Mouse (Mus musculus) cerebellum, adult 11 months (tissue): ENCODE data around the gene Agbl1.

Experiments used
- DNase-seq: peaks from one replicate; pipeline ENCODE4 v3.0.0; 2022

Agbl1 gene

DNA sequence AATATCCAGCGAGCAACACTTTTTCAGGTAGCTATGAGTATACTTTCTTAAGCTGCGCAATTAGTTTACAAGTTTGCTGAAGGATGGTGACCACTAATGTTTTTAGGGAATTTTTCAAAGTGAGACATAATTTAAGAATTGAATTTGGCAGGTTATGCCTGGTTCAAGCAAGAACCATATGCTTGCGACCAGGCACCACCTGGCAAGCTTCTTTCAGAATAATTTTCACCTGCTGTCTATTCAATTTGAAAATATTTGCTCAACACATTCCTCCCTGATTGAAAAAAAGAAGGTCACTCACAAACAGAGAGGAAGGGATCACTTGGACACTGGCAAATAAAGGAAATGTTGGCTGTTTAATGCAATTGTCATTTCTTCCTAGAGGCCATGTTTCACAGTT, 779.9 kb downstream of the Agbl1 start:
- DNase-seq = peak; percentile 1

GRCm38 (mm10) chr7:77029019-77029418, 799.3 kb downstream of the Agbl1 start:
- no peak for DNase-seq

DNA sequence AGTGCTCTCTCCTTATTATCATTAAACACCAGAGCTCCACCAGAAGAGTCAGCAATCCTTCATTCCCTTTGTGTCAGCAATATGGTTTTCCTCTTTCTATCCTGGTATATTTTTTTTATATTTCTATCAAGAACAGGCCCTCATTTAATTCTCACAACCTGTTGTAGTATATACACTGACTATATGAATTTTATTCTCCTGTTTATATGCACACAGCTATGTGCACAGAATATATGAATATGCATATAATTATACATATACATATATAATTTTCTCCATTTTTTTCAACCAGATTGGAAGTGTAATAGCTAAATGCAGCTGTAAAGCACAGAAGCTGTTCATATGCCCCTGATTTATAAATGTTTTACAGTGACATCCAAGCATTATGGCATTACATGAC, 846.3 kb downstream of the Agbl1 start:
- no peak for DNase-seq

GRCm38 (mm10) chr7:77087266-77087665, 857.6 kb downstream of the Agbl1 start:
- no peak for DNase-seq

- no peak for DNase-seq
These were observed 865.5 kb downstream of the Agbl1 start for GRCm38 (mm10) chr7:77095153-77095552.

DNA sequence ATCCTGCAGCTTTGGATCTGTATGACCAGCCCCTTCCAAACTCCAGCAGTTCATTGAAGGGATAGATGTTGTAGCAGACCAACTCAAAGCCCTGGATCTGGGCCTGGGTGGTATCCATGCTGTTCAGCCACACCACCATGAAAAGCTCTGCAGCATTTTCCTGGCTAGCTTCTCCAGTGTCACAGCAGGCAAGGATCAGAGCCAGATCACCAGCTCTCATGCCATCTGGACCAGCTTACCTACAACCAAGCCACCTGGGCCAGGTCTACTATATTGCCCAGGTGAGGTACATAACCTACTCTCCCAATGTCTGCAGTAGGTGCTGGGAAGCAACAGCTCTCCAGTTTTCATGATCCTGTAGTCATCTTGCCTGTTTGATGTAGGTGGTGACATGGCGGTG, 884.3 kb downstream of the Agbl1 start:
- no peak for DNase-seq

DNA sequence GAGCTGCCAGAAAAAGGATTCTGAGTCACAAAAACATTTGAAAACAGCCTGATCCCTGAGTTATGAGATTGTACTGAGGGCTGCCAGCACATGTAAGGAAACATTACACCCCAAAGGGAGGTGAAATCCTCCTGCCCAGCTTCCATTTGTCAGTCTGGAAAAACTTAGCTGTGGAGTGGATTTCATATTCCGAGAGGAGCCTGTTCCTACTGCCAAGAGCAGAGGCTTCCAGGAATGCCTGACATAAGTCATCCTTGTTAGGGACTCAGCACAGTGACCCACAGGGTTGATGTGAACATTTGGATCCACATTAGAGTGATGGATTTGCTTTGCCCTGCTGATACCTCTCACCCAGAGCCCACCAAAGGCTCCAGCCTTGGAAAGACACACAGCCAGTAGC, 899.4 kb downstream of the Agbl1 start:
- DNase-seq = no peak

- no peak for DNase-seq
These were observed 902.3 kb downstream of the Agbl1 start for GRCm38 (mm10) chr7:77131950-77132349.

DNA sequence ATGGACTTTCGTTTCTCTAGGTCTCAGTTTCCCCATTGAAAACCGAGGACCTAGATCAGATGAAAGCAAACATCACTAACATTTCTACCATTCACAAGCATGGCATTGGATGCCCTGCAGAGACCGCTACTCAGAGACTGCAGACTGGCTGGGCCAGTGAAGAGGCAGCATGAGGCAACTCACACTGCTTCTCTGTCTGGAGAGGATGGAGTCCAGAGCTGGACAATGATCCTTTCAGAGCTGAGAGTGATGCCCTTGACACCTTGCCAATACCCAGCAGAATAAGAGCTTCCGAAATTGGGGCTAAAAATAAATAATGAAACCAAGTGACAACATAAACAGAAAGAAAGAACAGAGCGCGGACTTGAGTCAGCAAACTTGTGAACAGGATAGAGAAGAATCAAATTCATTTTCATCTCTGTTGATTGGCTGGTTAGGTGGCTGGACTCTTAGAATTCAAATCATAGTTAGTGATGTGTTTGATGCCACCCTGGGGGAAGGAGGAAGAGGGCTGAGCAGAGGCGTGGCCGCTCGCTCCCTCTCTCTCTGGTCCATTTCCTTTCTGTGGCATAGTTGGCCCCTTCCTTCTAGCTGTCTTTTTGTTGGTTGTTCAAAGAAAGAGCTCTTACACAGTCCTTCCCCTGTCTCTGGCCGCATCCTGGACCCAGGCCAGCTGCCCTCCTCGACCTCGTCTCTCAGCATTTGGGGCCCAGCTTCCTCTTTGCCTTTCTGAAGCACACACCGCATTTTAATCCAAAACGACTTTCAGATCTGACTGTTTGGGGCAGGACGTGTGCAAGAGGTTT, 903.1 kb downstream of the Agbl1 start:
- peak; percentile 12 for DNase-seq

DNA sequence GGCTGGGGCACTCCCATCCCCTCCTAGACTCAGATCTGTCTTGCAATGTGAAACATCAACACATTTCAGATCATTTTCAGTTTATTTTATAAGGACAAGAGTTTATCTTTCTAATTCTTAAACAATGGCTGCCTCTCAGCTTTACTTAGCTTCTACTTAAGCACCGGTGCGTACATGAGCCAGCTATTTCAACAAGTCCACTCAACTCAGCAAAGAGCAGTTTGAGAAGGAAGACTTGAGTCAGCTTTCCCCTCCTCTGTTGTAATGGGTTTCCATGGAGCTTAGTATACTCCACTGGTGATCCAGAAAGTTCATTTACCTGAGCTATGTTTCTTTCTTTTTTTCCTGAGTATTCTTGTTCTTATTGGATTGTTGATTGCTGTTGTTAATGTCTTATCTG, 905.2 kb downstream of the Agbl1 start:
- DNase-seq = no peak

GRCm38 (mm10) chr7:77138707-77139106, 909.0 kb downstream of the Agbl1 start:
- no peak for DNase-seq

DNA sequence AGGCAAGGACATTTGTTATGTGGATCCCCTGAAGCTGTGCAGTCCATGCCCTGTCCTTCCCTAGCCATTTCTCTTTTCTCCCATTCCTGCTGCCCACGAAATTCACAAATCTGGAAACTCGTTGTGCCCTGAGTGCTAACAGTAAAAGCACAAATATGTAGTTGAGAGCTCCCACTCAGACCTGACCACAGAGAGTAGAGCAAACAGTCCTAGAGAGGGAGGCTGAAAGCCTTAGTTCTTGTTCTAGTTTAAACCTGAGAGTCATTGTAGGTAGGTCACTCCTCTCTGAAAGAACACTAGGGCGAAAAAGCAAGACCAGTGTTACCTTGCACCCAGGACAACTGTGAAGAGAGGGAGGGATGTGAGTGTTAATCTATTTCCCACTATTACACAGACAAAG, 917.8 kb downstream of the Agbl1 start:
- DNase-seq = no peak

- DNase-seq = no peak
These were observed 919.1 kb downstream of the Agbl1 start for GRCm38 (mm10) chr7:77148820-77149219.

GRCm38 (mm10) chr7:77149846-77150245, 920.2 kb downstream of the Agbl1 start:
- DNase-seq = no peak

DNA sequence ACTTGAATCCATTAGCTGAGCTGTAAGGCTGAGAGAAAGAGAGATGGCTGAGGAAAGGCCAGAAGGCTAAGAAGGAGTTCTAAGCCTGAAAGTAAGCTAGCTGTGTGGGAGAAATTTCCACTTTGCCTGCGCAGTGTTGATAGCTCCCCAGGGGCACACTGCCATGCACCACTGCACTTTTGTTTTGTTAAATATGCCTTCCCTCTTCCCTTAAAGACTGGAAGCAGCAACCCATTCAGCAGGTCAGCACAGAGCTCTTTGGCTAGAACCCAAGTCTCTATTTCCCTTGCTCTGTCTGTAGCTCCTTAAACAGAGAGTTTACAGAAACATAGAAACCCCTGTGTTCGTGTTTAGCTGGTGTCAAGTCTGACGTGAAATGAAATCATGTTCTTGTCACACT, 922.7 kb downstream of the Agbl1 start:
- DNase-seq = no peak

DNA sequence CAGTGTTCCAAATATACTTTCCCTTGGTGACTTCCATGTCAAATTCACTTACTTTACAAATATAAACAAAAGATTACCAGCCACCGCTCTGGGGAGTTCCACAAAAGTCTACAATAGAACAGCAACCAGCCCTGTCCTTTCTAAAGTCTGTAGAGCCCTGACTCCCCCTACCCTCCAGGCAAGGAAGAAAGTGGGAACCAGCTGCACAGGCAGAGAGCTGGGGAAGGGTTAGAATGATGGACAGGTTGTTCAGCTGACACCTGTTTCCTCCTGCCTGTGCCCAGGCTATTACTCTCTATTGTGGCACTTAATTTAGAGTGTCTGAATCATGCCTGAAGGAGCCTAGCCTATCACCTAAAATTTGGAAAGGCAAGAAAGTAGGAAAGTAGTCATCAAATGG, 923.2 kb downstream of the Agbl1 start:
- no peak for DNase-seq

- no peak for DNase-seq
These were observed 935.2 kb downstream of the Agbl1 start for GRCm38 (mm10) chr7:77164921-77165320.
